8 mouse cellular contexts compared by ENCODE assay signal in the genomic region with DNA sequence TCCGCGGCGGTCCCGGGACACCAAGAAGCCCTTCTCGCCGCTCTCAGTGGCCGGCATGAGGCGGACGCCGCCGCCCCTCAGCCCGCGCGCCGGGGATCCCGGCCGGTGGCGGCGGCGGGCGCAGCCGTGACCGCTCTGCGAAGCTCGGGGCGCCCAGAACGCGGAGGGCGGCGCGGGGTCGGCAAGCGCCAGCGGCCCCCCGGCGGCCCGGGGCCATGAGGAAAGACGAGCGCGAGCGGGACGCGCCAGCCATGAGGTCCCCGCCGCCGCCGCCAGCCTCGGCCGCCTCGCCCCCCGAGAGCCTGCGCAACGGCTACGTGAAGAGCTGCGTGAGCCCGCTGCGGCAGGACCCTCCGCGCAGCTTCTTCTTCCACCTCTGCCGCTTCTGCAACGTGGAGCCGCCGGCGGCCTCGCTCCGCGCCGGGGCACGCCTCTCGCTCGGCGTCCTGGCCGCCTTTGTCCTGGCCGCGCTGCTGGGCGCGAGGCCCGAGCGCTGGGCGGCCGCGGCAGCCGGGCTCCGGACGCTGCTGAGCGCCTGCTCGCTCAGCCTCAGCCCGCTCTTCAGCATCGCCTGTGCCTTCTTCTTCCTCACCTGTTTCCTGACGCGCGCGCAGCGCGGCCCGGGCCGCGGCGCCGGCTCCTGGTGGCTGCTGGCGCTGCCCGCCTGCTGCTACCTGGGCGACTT. TPM values are rescaled to one million over a fixed set of nuclear protein-coding genes. Genes with fewer than 3 reads are reported as not detected.
DNase-seq lines count a peak whose midpoint lies in the region; ATAC-seq and TF ChIP-seq lines count a peak whose summit lies in the region.

No protein-coding gene starts in this region.

- no peaks in the 10 kb centered on the region for H3K27me3 ChIP-seq in forebrain, embryonic 12.5 days

- no peaks in the 10 kb centered on the region for H3K36me3 ChIP-seq in forebrain, embryonic 12.5 days (replicated peaks)

- peak overlapping the region; percentile 93 for H3K4me2 ChIP-seq in forebrain, embryonic 12.5 days

- TF ChIP-seq CTCF in bone marrow, adult 2 months (IDR thresholded peaks at IDR 0.05; ENCODE audit: control insufficient read depth, insufficient read depth, low read length) = no peak

- TF ChIP-seq POLR2A in bone marrow, adult 2 months (IDR thresholded peaks at IDR 0.05; ENCODE audit: borderline replicate concordance, control insufficient read depth, low read depth, low read length) = peak; percentile 4; the same call in 1 of the 2 replicates

- H3K9ac ChIP-seq in forebrain, embryonic 12.5 days = peak overlapping the region; percentile 76

- peak overlapping the region; percentile 87 for H3K27ac ChIP-seq in bone marrow, adult 2 months (ENCODE audit: control insufficient read depth, insufficient read depth, low read depth, low read length, poor library complexity)
- H3K27ac ChIP-seq in forebrain, embryonic 12.5 days = peak overlapping the region; percentile 94

- peak; percentile 83 for ATAC-seq in forebrain, embryonic 12.5 days (ENCODE audit: low FRiP score)

- no peaks in the 10 kb centered on the region for H3K9me3 ChIP-seq in forebrain, embryonic 12.5 days

- H3K4me3 ChIP-seq in bone marrow, adult 2 months (replicated peaks; ENCODE audit: control insufficient read depth, low read depth, low read length) = peak overlapping the region; percentile 92
- H3K4me3 ChIP-seq in forebrain, embryonic 12.5 days (replicated peaks) = peak overlapping the region; percentile 70

- under 1% methylated on average over 85 of the region's 103 CpGs for WGBS in bone marrow, adult 2 months
- under 1% methylated on average over 78 of the region's 103 CpGs for WGBS in forebrain, embryonic 12.5 days

- DNase-seq in CD8-positive naive resting alpha-beta T cell, adult 2 months (ENCODE audit: low read depth in 2 of 2, low spot score in 2 of 2) = peak; percentile 32 to 43
- peak; percentile 53 for DNase-seq in heart, postnatal 4 days
- DNase-seq in layer of hippocampus, postnatal 25 days (ENCODE audit: extremely low spot score in 1 of 2, low spot score in 1 of 2) = peak; percentile 46 to 51
- peak; percentile 30 for DNase-seq in lung, postnatal 36 days
- peak; percentile 57 for DNase-seq in right cerebral cortex, postnatal 14 days
- peak; percentile 25 to 42 for DNase-seq in urinary bladder, postnatal 36 days (ENCODE audit: low spot score in 2 of 2)

- H3K4me1 ChIP-seq in bone marrow, adult 2 months (ENCODE audit: control insufficient read depth, insufficient read depth, low read length) = no peaks in the 10 kb centered on the region
- peaks cover 19% of the 10 kb centered on the region for H3K4me1 ChIP-seq in forebrain, embryonic 12.5 days

RNA-seq across cellular contexts. Expression of gene Pde3b, which starts 0.4 kb away (rescaled TPM):
- 1.3 and 2.4 TPM in 2 replicates for polyA plus RNA-seq in bone marrow, adult 2 months (2011; ENCODE audit: insufficient read depth, insufficient read length, low replicate concordance, missing spikeins)
- 9.0 TPM in 2 replicates for polyA plus RNA-seq in forebrain, embryonic 12.5 days (2016; fragmentation: Nextera tagmentation; extraction: Ambion mirVana)
- total RNA-seq in heart, postnatal 4 days (2021) = 10 to 100 TPM; 13.2 TPM
- total RNA-seq in layer of hippocampus, postnatal 25 days (2021) = 10 to 100 TPM in 1 of 2 experiments, 1 to 10 TPM in 1; 9.1 to 10.5 TPM

Comparison
In these comparisons a context has a peak if more than half of its experiments do, and no peak if none do; other contexts are left out.
1. Peak in every context shown above with its lines: DNase-seq, ATAC-seq, H3K4me3 ChIP-seq and H3K27ac ChIP-seq.